8 mouse cellular contexts compared by ENCODE assay signal in the genomic region with DNA sequence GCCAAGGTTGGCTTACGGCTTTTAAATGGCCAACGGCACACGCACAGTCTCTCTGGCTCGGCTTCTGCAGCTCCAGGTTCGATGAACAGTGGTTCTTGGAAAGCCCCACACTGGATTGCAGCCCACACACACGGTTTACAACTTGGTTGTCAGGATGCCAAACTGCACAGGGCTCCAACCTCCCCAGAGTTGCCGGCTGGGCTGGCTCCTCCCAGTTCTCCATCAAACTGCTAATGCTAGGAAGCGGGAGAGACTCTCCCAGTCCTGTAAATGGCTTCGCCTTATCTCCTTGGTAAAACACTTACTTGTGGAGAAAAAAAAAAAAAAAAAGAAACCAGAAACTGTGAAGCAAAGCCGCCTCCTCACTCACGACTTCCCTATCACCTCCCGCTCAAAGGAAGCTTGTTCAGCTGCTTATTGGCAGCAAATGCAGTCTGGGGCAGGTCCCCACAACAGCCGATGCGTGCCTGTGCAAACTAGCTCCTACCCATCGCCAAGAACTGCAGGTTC.
DNase-seq lines count a peak whose midpoint lies in the region; ATAC-seq lines count a peak whose summit lies in the region.

No protein-coding gene starts in this region.

- peak overlapping the region; percentile 23; the same call in 1 of the 2 replicates for H3K4me2 ChIP-seq in forebrain, embryonic 15.5 days (replicated peaks)
- no peak overlapping the region for H3K4me2 ChIP-seq in forebrain, embryonic 11.5 days (ENCODE audit: low read depth, low read length, severe bottlenecking)
- H3K4me2 ChIP-seq in intestine, embryonic 16.5 days (ENCODE audit: low read depth, low read length) = 0 out of 2 replicates have a peak overlapping the region, but pooled peaks have one; percentile 19

- peak overlapping the region; percentile 49 for H3K27ac ChIP-seq in forebrain, embryonic 15.5 days (replicated peaks)
- no peak overlapping the region for H3K27ac ChIP-seq in forebrain, embryonic 11.5 days (ENCODE audit: low read depth, low read length)
- no peak overlapping the region for H3K27ac ChIP-seq in intestine, embryonic 16.5 days (ENCODE audit: low read length)

- H3K27me3 ChIP-seq in forebrain, embryonic 15.5 days = no peaks in the 10 kb centered on the region
- no peaks in the 10 kb centered on the region for H3K27me3 ChIP-seq in forebrain, embryonic 11.5 days (ENCODE audit: control insufficient read depth, insufficient read depth, low read length)
- no peaks in the 10 kb centered on the region for H3K27me3 ChIP-seq in intestine, embryonic 16.5 days (replicated peaks; ENCODE audit: control insufficient read depth, insufficient read depth, low read length)

- peak; percentile 86 for ATAC-seq in forebrain, embryonic 15.5 days (replicated peaks)
- no peak for ATAC-seq in forebrain, embryonic 11.5 days (replicated peaks; ENCODE audit: low FRiP score)
- peak; percentile 86 for ATAC-seq in intestine, embryonic 16.5 days

- no peaks in the 10 kb centered on the region for H3K36me3 ChIP-seq in forebrain, embryonic 15.5 days
- H3K36me3 ChIP-seq in forebrain, embryonic 11.5 days (ENCODE audit: control insufficient read depth, insufficient read depth, low read length) = no peaks in the 10 kb centered on the region
- H3K36me3 ChIP-seq in intestine, embryonic 16.5 days (ENCODE audit: control insufficient read depth, insufficient read depth, low read length) = no peaks in the 10 kb centered on the region

- H3K9ac ChIP-seq in forebrain, embryonic 15.5 days (replicated peaks) = no peak overlapping the region
- no peak overlapping the region for H3K9ac ChIP-seq in forebrain, embryonic 11.5 days (ENCODE audit: low read length)
- no peak overlapping the region for H3K9ac ChIP-seq in intestine, embryonic 16.5 days (ENCODE audit: low read depth, low read length)

- no peak overlapping the region for H3K4me3 ChIP-seq in forebrain, embryonic 15.5 days
- no peak overlapping the region for H3K4me3 ChIP-seq in forebrain, embryonic 11.5 days (ENCODE audit: low read depth, low read length)
- no peak overlapping the region for H3K4me3 ChIP-seq in intestine, embryonic 16.5 days (ENCODE audit: low read length)

- 31% methylated on average over 15 of the region's 15 CpGs for WGBS in forebrain, embryonic 15.5 days
- WGBS in forebrain, embryonic 11.5 days = 73% methylated on average over 15 of the region's 15 CpGs
- 15% methylated on average over 15 of the region's 15 CpGs for WGBS in intestine, embryonic 16.5 days

- H3K9me3 ChIP-seq in forebrain, embryonic 15.5 days = no peaks in the 10 kb centered on the region
- no peaks in the 10 kb centered on the region for H3K9me3 ChIP-seq in forebrain, embryonic 11.5 days (ENCODE audit: control insufficient read depth, low read length)
- no peaks in the 10 kb centered on the region for H3K9me3 ChIP-seq in intestine, embryonic 16.5 days (ENCODE audit: control insufficient read depth, low read length)

- H3K4me1 ChIP-seq in forebrain, embryonic 15.5 days = peaks cover 17% of the 10 kb centered on the region
- no peaks in the 10 kb centered on the region for H3K4me1 ChIP-seq in forebrain, embryonic 11.5 days (replicated peaks; ENCODE audit: control insufficient read depth, insufficient read depth, low read length)
- H3K4me1 ChIP-seq in intestine, embryonic 16.5 days (ENCODE audit: control insufficient read depth, insufficient read depth, low read length) = peaks cover 7% of the 10 kb centered on the region

- no peak for DNase-seq in forebrain, embryonic 11.5 days (ENCODE audit: low spot score)
- DNase-seq in cerebellum, adult 11-12 months = peak; percentile 32
- DNase-seq in gastrocnemius, postnatal 14 days = peak; percentile 80
- DNase-seq in left cerebral cortex, postnatal 36 days (ENCODE audit: low spot score in 2 of 2) = peak; percentile 55 to 64
- DNase-seq in ovary, postnatal 36 days (ENCODE audit: low spot score) = peak; percentile 65
- no peak for DNase-seq in retina, postnatal 1 day

- intact Hi-C loops in gastrocnemius, postnatal 14 days (cut with DNase I; ENCODE audit: low total_unique reads) = no loop called here
- intact Hi-C loops in left cerebral cortex, postnatal 36 days (cut with DNase I) = no loop called here

Comparison
In these comparisons a context has a peak if more than half of its experiments do, and no peak if none do; other contexts are left out.
1. DNase-seq: peak in cerebellum, adult 11-12 months (single experiment), gastrocnemius, postnatal 14 days (single experiment), left cerebral cortex, postnatal 36 days (2 of 2) and ovary, postnatal 36 days (single experiment); none in forebrain, embryonic 11.5 days (single experiment) and retina, postnatal 1 day (single experiment).